Mouse (Mus musculus) ovary, postnatal 14 days (tissue): ENCODE measurements around the gene Amz1.

Source experiments
- DNase-seq: peaks from one replicate; pipeline ENCODE4 v3.0.0; 2022; ENCODE audit warnings: low spot score

Gene Amz1

GRCm38 (mm10) chr5:140767704-140768141 is 43.8 kb downstream of the Amz1 start:
- peak; percentile 78 for DNase-seq

- no peak for DNase-seq
Observed at GRCm38 (mm10) chr5:140768333-140768732, 44.4 kb downstream of the Amz1 start.

DNA sequence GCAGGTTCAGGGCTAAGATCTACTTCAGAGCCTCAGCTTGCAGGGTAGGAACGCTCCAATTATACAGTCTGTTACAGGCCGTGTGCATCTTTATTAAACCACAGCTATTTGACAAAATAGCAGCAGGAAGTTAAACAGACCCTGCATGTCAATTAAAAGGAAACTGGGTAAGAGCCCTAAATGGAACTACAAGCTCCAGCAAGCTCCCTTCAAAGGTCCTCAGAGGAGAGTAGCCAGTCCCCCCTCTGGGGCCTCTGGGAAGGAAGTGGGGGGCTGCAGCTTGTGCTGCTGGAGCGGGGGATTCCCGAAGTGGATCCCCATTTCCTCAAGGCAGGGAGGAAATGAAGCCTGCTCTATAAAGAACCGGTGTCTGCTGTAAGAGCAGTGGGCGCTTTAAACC is 47.7 kb downstream of the Amz1 start:
- no peak for DNase-seq

- DNase-seq, result no peak
Observed at GRCm38 (mm10) chr5:140772158-140772557, 48.2 kb downstream of the Amz1 start.

- DNase-seq, result no peak
Observed at GRCm38 (mm10) chr5:140775111-140775510, 51.2 kb downstream of the Amz1 start.

GRCm38 (mm10) chr5:140776968-140777367 is 53.0 kb downstream of the Amz1 start:
- no peak for DNase-seq

GRCm38 (mm10) chr5:140781122-140781521 is 57.2 kb downstream of the Amz1 start:
- no peak for DNase-seq

- no peak for DNase-seq
Observed at GRCm38 (mm10) chr5:140781886-140782572, 58.1 kb downstream of the Amz1 start.

DNA sequence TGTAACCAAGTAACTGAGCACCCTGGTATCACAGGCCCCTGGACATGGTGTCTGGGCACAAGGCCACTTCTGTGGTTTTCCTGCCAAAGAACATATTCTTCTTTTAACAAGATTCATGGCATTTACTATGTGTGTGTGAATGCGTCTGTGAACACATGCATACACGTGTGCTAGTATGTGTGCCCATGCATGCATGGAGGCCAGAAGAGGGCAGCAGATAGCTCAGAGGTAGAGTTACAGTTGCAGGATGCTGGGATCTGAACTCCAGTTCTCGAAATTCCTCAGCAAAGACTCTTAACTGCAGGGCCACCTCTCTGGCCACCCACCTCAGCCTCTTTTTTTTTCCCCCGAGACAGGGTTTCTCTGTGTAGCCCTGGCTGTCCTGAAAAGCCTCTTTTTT is 59.6 kb downstream of the Amz1 start:
- no peak for DNase-seq

DNA sequence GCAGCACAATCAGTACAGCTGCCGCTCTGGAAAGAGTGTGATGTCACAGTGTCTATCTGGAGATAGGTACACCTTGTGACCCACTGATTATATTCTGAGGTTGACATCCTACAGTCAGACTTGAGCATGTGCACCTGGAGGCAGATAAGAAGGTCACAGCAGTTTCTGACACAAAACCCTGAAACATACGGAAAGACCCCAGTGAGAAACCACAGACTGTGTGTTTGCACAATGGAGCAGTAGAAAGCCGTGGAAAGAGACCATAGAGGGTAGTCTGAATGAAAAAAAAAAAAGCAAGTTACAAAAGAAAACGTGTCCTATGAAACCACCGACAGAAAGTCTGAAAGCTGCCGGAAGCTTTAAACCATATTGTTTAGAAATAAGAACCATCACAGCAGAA is 60.4 kb downstream of the Amz1 start:
- DNase-seq, result no peak

GRCm38 (mm10) chr5:140785240-140785872 is 61.4 kb downstream of the Amz1 start:
- DNase-seq, result no peak

GRCm38 (mm10) chr5:140789561-140789960 is 65.6 kb downstream of the Amz1 start:
- no peak for DNase-seq

- DNase-seq, result no peak
Observed at GRCm38 (mm10) chr5:140790392-140790791, 66.5 kb downstream of the Amz1 start.

DNA sequence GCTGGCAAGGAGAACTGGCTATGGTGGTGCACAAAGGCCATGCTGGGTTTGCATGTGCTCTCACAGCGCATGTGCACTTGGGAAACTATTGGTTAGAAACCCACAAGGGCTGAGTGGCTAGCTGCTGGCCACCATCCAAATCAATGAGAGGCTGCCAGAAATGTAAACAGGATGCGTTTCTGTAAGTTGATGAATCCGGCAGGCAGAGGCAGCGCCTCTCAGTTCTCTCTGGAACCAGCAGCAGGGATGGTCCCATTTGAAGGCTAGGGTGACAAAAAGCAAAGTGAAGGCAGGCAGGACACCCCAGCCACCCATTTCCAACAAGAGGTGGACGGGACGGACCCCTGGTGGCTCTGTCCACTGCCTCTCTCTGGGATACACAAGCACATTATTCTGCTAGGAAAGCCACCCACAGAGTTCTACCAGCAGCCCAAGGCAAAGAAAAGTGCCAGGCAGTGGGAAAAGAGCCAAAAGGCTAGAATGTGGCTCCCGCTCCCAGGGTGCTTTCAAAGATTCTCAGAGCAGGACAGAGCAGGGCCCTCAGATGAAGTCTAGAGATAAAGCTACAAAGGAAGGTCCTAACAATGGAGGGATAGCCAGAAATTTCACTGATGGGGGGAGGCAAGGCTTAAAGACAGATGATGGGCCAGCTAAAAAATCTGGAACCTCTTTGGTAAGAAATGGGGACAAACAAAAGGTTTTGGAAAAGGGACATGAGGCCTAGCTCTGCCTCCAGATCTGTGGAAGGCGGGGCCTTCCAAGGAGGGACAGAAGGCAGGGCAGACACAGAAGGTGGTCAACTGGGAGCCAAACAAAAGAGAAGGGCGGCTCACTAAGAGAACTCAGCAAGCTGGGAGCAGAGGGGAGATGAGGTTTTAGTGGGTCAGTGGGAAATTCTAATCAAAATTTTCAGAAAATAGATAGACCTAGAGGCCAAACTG is 67.3 kb downstream of the Amz1 start:
- no peak for DNase-seq

GRCm38 (mm10) chr5:140792233-140792632 is 68.3 kb downstream of the Amz1 start:
- DNase-seq, result no peak

GRCm38 (mm10) chr5:140794753-140795152 is 70.8 kb downstream of the Amz1 start:
- DNase-seq, result no peak

- DNase-seq, result no peak
Observed at GRCm38 (mm10) chr5:140795176-140795575, 71.2 kb downstream of the Amz1 start.

DNA sequence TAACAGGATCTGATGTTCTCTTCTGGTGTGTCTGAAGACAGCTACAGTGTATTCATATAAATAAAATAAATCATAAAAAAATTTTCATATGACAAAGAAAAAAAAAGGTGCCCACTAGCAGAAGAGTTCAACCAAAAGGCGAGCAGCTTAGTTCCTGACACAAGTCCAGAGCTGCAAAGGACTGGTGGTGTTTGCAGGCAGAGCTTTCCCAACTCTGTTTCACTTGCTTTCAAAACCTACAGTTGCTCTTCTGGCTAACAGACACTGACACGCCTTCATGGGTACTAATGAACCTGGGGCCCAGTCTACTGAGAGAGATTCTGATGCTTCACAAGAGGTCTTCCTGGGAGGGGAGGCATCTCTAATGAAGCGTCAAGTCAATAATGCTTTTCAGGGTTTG is 72.1 kb downstream of the Amz1 start:
- DNase-seq, result no peak

- no peak for DNase-seq
Observed at GRCm38 (mm10) chr5:140798158-140798557, 74.2 kb downstream of the Amz1 start.

GRCm38 (mm10) chr5:140798775-140799174 is 74.8 kb downstream of the Amz1 start:
- DNase-seq, result no peak

GRCm38 (mm10) chr5:140799190-140799589 is 75.3 kb downstream of the Amz1 start:
- DNase-seq, result no peak

DNA sequence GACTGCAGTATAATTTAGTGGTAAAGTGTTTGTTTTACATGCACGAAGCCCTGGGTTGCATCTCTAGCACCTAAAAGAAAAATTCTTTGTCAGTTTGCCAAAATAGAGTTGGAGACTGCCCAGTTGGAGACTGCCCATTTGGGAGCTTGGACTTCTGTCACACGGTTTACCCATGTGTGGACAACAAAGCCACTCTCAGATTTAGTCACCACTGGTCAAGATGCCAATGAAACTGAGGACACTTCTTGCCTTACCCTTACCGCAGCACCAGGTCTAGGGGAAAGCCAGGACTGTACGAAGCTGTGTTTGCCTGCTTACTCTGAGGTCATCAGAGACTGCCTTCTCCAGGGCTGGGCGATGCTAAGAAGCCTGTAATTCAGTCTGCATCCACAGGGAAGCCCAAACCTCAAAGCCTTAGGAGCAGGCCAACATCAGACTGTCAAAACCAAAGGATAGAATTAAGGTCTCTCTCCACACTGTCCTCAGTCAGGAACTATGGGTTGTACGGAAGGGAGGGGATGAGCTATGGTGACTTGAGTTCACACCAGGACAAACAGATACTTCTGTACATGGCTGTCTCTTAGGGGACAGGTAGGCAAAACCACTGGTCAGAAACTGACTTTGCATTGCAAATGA is 76.5 kb downstream of the Amz1 start:
- DNase-seq, result no peak
